Mouse (Mus musculus) right cerebral cortex, postnatal 14 days (tissue): ENCODE data around the gene Asz1.

ENCODE experiments used
- DNase-seq: peaks from one replicate; pipeline ENCODE4 v3.0.0; 2022

The Asz1 gene

DNA sequence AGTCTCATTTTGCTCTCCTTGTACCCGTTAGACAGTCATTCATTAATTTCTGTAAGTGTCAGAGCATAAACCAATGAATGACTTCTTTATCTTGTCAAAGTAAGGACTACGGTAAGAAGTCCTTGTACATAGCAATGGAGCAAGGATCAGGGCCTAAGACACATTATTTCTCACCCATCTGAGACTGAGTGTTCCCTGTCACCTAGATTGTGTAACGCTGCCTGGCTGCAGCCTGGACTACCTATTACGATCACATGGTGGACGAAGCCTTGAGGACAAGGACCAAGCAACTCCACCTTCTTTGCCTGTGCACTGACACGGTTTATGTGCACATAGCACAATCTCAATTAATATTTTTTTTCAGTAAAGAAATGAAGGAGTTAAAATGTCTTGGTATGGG lies 106.8 kb downstream of the Asz1 start:
- no peak for DNase-seq
